ENCODE assay signal across 8 mouse cellular contexts in the genomic region with DNA sequence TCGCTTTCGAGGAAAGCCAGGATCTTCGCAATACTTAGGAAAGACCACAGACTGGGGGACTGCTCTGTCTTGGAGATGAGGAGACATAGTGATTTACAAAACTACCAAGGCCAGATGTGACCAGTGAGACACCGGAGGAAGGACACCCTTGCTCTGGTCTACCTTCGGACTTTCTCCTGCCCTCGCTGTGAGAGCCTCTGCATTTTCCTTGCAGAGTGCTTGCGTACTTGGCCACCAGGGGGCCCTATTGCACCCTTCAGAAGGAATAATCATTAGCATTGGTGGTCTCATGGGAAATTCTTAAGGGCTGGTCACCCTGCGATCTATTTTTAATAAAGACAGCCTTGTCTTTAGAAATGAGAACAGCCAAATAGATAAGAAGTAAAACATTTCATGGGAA.
A peak's percentile ranks its signal among the peaks of the same experiment; 100 is the strongest.
DNase-seq lines count a peak whose midpoint lies in the region; ATAC-seq and TF ChIP-seq lines count a peak whose summit lies in the region.

No protein-coding gene starts in this region.

- H3K9ac ChIP-seq in hindbrain, postnatal 0 days (replicated peaks; ENCODE audit: low read length) = no peak overlapping the region
- H3K9ac ChIP-seq in midbrain, postnatal 0 days (replicated peaks; ENCODE audit: low read length, poor library complexity, severe bottlenecking) = no peak overlapping the region

- no peak overlapping the region for H3K4me3 ChIP-seq in heart, embryonic 10.5 days
- no peak overlapping the region for H3K4me3 ChIP-seq in hindbrain, postnatal 0 days (ENCODE audit: low read length)
- no peak overlapping the region for H3K4me3 ChIP-seq in midbrain, postnatal 0 days (ENCODE audit: low read depth, low read length)

- no peaks in the 10 kb centered on the region for H3K36me3 ChIP-seq in heart, embryonic 10.5 days
- no peaks in the 10 kb centered on the region for H3K36me3 ChIP-seq in hindbrain, postnatal 0 days (ENCODE audit: insufficient read depth, low read length)
- H3K36me3 ChIP-seq in midbrain, postnatal 0 days (ENCODE audit: insufficient read depth, low read length) = no peaks in the 10 kb centered on the region

- no peak overlapping the region for H3K4me2 ChIP-seq in hindbrain, postnatal 0 days (ENCODE audit: low read depth, low read length)
- H3K4me2 ChIP-seq in midbrain, postnatal 0 days (ENCODE audit: low read depth, low read length, poor library complexity, severe bottlenecking) = no peak overlapping the region

- DNase-seq in heart, adult 11 months = peak; percentile 93
- DNase-seq in heart, embryonic 10.5 days (ENCODE audit: low spot score) = no peak
- DNase-seq in cerebellum, adult 18-20 months = peak; percentile 46 to 68
- peak; percentile 27 to 68 for DNase-seq in frontal cortex, postnatal 10 days (ENCODE audit: low spot score in 2 of 2)
- peak; percentile 90 for DNase-seq in hindbrain, postnatal 0 days (ENCODE audit: low spot score)
- peak; percentile 74 to 81 for DNase-seq in left cerebral cortex, postnatal 14 days (ENCODE audit: low spot score in 2 of 2)
- DNase-seq in midbrain, postnatal 0 days (ENCODE audit: low spot score) = peak; percentile 83
- DNase-seq in spleen, postnatal 36 days (ENCODE audit: low spot score in 2 of 2) = peak; percentile 8 to 21

- no peak overlapping the region for H3K27ac ChIP-seq in heart, embryonic 10.5 days
- H3K27ac ChIP-seq in hindbrain, postnatal 0 days = no peak overlapping the region
- H3K27ac ChIP-seq in midbrain, postnatal 0 days (ENCODE audit: low read depth, low read length) = no peak overlapping the region

- WGBS in heart, embryonic 10.5 days = 45% methylated on average over 8 of the region's 8 CpGs
- WGBS in hindbrain, postnatal 0 days = 45% methylated on average over 8 of the region's 8 CpGs
- WGBS in midbrain, postnatal 0 days = 47% methylated on average over 8 of the region's 8 CpGs

- H3K27me3 ChIP-seq in heart, embryonic 10.5 days (ENCODE audit: insufficient read depth, poor library complexity, severe bottlenecking) = no peaks in the 10 kb centered on the region
- H3K27me3 ChIP-seq in hindbrain, postnatal 0 days (ENCODE audit: insufficient read depth, low read length) = no peaks in the 10 kb centered on the region
- no peaks in the 10 kb centered on the region for H3K27me3 ChIP-seq in midbrain, postnatal 0 days (ENCODE audit: insufficient read depth, low read length)

- ATAC-seq in hindbrain, postnatal 0 days = peak; percentile 70; the same call in 1 of the 2 replicates
- 0 out of 2 replicates have a peak, but pooled peaks have one; percentile 20 for ATAC-seq in midbrain, postnatal 0 days (ENCODE audit: low FRiP score)

- TF ChIP-seq CTCF in hindbrain, postnatal 0 days (IDR thresholded peaks at IDR 0.05; ENCODE audit: low read depth) = peak; percentile 94
- TF ChIP-seq CTCF in midbrain, postnatal 0 days (IDR thresholded peaks at IDR 0.05) = peak; percentile 94

- no peaks in the 10 kb centered on the region for H3K4me1 ChIP-seq in heart, embryonic 10.5 days
- no peaks in the 10 kb centered on the region for H3K4me1 ChIP-seq in hindbrain, postnatal 0 days (ENCODE audit: insufficient read depth, low read length)
- H3K4me1 ChIP-seq in midbrain, postnatal 0 days (ENCODE audit: insufficient read depth, low read length) = no peaks in the 10 kb centered on the region

- H3K9me3 ChIP-seq in heart, embryonic 10.5 days = no peaks in the 10 kb centered on the region
- no peaks in the 10 kb centered on the region for H3K9me3 ChIP-seq in hindbrain, postnatal 0 days (ENCODE audit: low read length)
- no peaks in the 10 kb centered on the region for H3K9me3 ChIP-seq in midbrain, postnatal 0 days (ENCODE audit: low read length)

- intact Hi-C loops in left cerebral cortex, postnatal 14 days (cut with DNase I) = loop anchor here (5.0 kb wide), 3 partner anchors 149 to 589 kb away; partner anchors contain the start of gene Apba1
